Mouse (Mus musculus): ENCODE results near the gene Chrnb1. TPM values are rescaled to one million over a fixed set of nuclear protein-coding genes. Genes with fewer than 3 reads are reported as not detected.

Gene Chrnb1
- polyA plus RNA-seq, 1 experiment from 2014 or later, result 5.0 TPM

GRCm38 (mm10) chr11:69807641-69808040 lies 11.9 kb upstream of the Chrnb1 start:
- Histone ChIP-seq H3K9ac (ENCODE audit: low read length) (no peak overlapping the region), H3K4me1 (replicated peaks; ENCODE audit: control insufficient read depth, insufficient read depth) (no peaks in the 10 kb centered on the region), H3K36me3 (ENCODE audit: control insufficient read depth, insufficient read depth, low read length) (no peaks in the 10 kb centered on the region), H3K4me3 (ENCODE audit: low read depth, low read length) (no peak overlapping the region), H3K27me3 (ENCODE audit: control insufficient read depth, insufficient read depth, low read length) (no peaks in the 10 kb centered on the region), H3K9me3 (ENCODE audit: control insufficient read depth, low read length) (no peaks in the 10 kb centered on the region), H3K4me2 (replicated peaks; ENCODE audit: low read depth) (no peak overlapping the region), H3K27ac (replicated peaks) (no peak overlapping the region)
- no peak for DNase-seq (ENCODE audit: low spot score)
- TF ChIP-seq EP300 (optimal IDR thresholded peaks at IDR 0.05) (no peak), CTCF (IDR thresholded peaks at IDR 0.05; ENCODE audit: low read depth) (no peak)
- WGBS, result 65% methylated on average over 2 of the region's 2 CpGs
- ATAC-seq (ENCODE audit: low FRiP score, low TSS enrichment), result no peak

- peak; percentile 43 for TF ChIP-seq CTCF (IDR thresholded peaks at IDR 0.05; ENCODE audit: low read depth)
- no peak for TF ChIP-seq EP300 (optimal IDR thresholded peaks at IDR 0.05)
- no peaks in the 10 kb centered on the region for H3K36me3 ChIP-seq (ENCODE audit: control insufficient read depth, insufficient read depth, low read length)
- H3K4me3 ChIP-seq (ENCODE audit: low read depth, low read length), result no peak overlapping the region
- no peaks in the 10 kb centered on the region for H3K27me3 ChIP-seq (ENCODE audit: control insufficient read depth, insufficient read depth, low read length)
- no peak overlapping the region for H3K9ac ChIP-seq (ENCODE audit: low read length)
- H3K27ac ChIP-seq (replicated peaks), result no peak overlapping the region
- no peak overlapping the region for H3K4me2 ChIP-seq (replicated peaks; ENCODE audit: low read depth)
- 73% methylated on average over 4 of the region's 4 CpGs for WGBS
- H3K4me1 ChIP-seq (replicated peaks; ENCODE audit: control insufficient read depth, insufficient read depth), result no peaks in the 10 kb centered on the region; the same call in 1 of the 2 replicates
- no peak for ATAC-seq (ENCODE audit: low FRiP score, low TSS enrichment)
- DNase-seq (ENCODE audit: low spot score), result no peak
- no peaks in the 10 kb centered on the region for H3K9me3 ChIP-seq (ENCODE audit: control insufficient read depth, low read length)
These were observed 10.6 kb upstream of the Chrnb1 start for GRCm38 (mm10) chr11:69806378-69806777.

- DNase-seq (ENCODE audit: low spot score), result peak; percentile 87
- 0 out of 2 replicates have a peak, but pooled peaks have one; percentile 9 for TF ChIP-seq CTCF (IDR thresholded peaks at IDR 0.05; ENCODE audit: low read depth)
- no peak for TF ChIP-seq EP300 (optimal IDR thresholded peaks at IDR 0.05)
- H3K9ac ChIP-seq (ENCODE audit: low read length), result peak within 1 kb of the TSS; percentile 67
- peak within 1 kb of the TSS; percentile 55 for H3K4me3 ChIP-seq (ENCODE audit: low read depth, low read length)
- no peaks in the 10 kb centered on the region for H3K9me3 ChIP-seq (ENCODE audit: control insufficient read depth, low read length)
- peak within 1 kb of the TSS; percentile 73 for H3K4me2 ChIP-seq (replicated peaks; ENCODE audit: low read depth)
- peak within 1 kb of the TSS; percentile 78 for H3K27ac ChIP-seq (replicated peaks)
- H3K36me3 ChIP-seq (ENCODE audit: control insufficient read depth, insufficient read depth, low read length), result no peaks in the 10 kb centered on the region
- 19% methylated on average over 29 of the region's 29 CpGs for WGBS
- H3K4me1 ChIP-seq (replicated peaks; ENCODE audit: control insufficient read depth, insufficient read depth), result peaks cover 4% of the 10 kb centered on the region
- H3K27me3 ChIP-seq (ENCODE audit: control insufficient read depth, insufficient read depth, low read length), result no peaks in the 10 kb centered on the region
- peak; percentile 73 for ATAC-seq (ENCODE audit: low FRiP score, low TSS enrichment)
These were observed 9.5 kb upstream of the Chrnb1 start, which contains the start of gene Tmem102 for GRCm38 (mm10) chr11:69804972-69805909. TSS of gene Tmem102 (minus strand) at chr11:69805624.

- DNase-seq (ENCODE audit: low spot score), result peak; percentile 59
- Histone ChIP-seq H3K9me3 (ENCODE audit: control insufficient read depth, low read length) (no peaks in the 10 kb centered on the region), H3K4me1 (replicated peaks; ENCODE audit: control insufficient read depth, insufficient read depth) (peaks cover 4% of the 10 kb centered on the region), H3K27me3 (ENCODE audit: control insufficient read depth, insufficient read depth, low read length) (no peaks in the 10 kb centered on the region), H3K27ac (replicated peaks) (peak overlapping the region; percentile 78), H3K4me3 (ENCODE audit: low read depth, low read length) (peak overlapping the region; percentile 55), H3K36me3 (ENCODE audit: control insufficient read depth, insufficient read depth, low read length) (no peaks in the 10 kb centered on the region), H3K4me2 (replicated peaks; ENCODE audit: low read depth) (peak overlapping the region; percentile 73), H3K9ac (ENCODE audit: low read length) (peak overlapping the region; percentile 67)
- 10% methylated on average over 12 of the region's 12 CpGs for WGBS
- TF ChIP-seq EP300 (optimal IDR thresholded peaks at IDR 0.05), result no peak
- TF ChIP-seq CTCF (IDR thresholded peaks at IDR 0.05; ENCODE audit: low read depth), result no peak
- ATAC-seq (ENCODE audit: low FRiP score, low TSS enrichment), result no peak
These were observed 8.9 kb upstream of the Chrnb1 start for GRCm38 (mm10) chr11:69804652-69804940.

- peaks cover 4% of the 10 kb centered on the region for H3K4me1 ChIP-seq (replicated peaks; ENCODE audit: control insufficient read depth, insufficient read depth)
- TF ChIP-seq EP300 (optimal IDR thresholded peaks at IDR 0.05) (no peak), CTCF (IDR thresholded peaks at IDR 0.05; ENCODE audit: low read depth) (peak; percentile 83)
- H3K27ac ChIP-seq (replicated peaks), result peak overlapping the region; percentile 78
- DNase-seq (ENCODE audit: low spot score) (peak; percentile 86), ATAC-seq (ENCODE audit: low FRiP score, low TSS enrichment) (peak; percentile 74)
- peak overlapping the region; percentile 67 for H3K9ac ChIP-seq (ENCODE audit: low read length)
- 1% methylated on average over 60 of the region's 60 CpGs for WGBS
- H3K4me3 ChIP-seq (ENCODE audit: low read depth, low read length), result peak overlapping the region; percentile 55
- peak overlapping the region; percentile 73 for H3K4me2 ChIP-seq (replicated peaks; ENCODE audit: low read depth)
- H3K36me3 ChIP-seq (ENCODE audit: control insufficient read depth, insufficient read depth, low read length), result no peaks in the 10 kb centered on the region
- no peaks in the 10 kb centered on the region for H3K27me3 ChIP-seq (ENCODE audit: control insufficient read depth, insufficient read depth, low read length)
- no peaks in the 10 kb centered on the region for H3K9me3 ChIP-seq (ENCODE audit: control insufficient read depth, low read length)
These were observed 8.3 kb upstream of the Chrnb1 start for GRCm38 (mm10) chr11:69803786-69804651.

Data from stomach, postnatal 0 days (tissue).